Comparison of ENCODE assay signal across 9 mouse cellular contexts in the genomic region with DNA sequence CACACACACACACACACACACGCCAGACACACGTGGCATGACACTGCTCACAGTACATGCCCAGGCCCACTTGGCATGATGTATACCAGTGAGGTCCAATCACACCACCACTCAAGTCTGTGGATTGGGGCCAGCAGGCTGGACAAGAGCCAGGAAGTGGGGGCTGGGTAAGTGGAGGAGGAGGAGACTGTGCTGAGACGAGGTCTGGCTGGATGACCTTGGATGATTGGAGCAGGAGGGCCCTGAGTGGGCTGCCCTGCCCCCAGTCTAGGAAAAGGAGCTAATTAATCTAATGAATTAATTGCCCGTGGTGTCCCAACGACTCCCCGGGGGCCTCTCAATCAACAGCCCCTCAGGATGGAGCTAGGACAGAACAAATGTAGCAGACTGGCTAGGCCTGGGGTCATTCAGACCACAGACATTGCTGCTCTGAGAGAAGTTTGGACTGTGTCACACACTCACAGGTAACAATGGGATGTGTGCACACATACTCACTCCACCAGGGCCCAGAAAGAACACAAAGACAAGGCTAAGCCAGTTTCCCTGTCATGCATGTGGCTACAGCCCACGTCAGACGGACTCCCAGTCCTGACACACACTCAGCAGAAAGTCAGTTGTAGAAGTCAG. TPM values are rescaled to one million over a fixed set of nuclear protein-coding genes. Genes with fewer than 3 reads are reported as not detected.
DNase-seq lines count a peak whose midpoint lies in the region; ATAC-seq lines count a peak whose summit lies in the region.
"Had no signal": no experiment of that assay in that cellular context is flagged by ENCODE, and none has a peak within 500 bp of the region (broad histone marks: within the 10 kb centered on the region; RNA-seq: fewer than 3 reads in every experiment).

No protein-coding gene starts in this region.

- ATAC-seq in lung, embryonic 16.5 days (ENCODE audit: low read depth) = peak; percentile 68
- ATAC-seq in neural tube, embryonic 14.5 days (ENCODE audit: low read depth) = peak; percentile 81

- peaks cover 3% of the 10 kb centered on the region for H3K27me3 ChIP-seq in lung, embryonic 16.5 days (ENCODE audit: control insufficient read depth, insufficient read depth, low read depth, low read length)
- peaks cover 17% of the 10 kb centered on the region for H3K27me3 ChIP-seq in neural tube, embryonic 14.5 days (ENCODE audit: control insufficient read depth, insufficient read depth, low read length)

- H3K9ac ChIP-seq in lung, embryonic 16.5 days (ENCODE audit: low read length) = no peak overlapping the region
- no peak overlapping the region for H3K9ac ChIP-seq in neural tube, embryonic 14.5 days (replicated peaks; ENCODE audit: low read depth, low read length)

- H3K4me1 ChIP-seq in lung, embryonic 16.5 days (replicated peaks; ENCODE audit: control insufficient read depth, insufficient read depth, low read length) = 0 out of 2 replicates have a peak, but pooled peaks cover 4% of the 10 kb centered on the region
- H3K4me1 ChIP-seq in neural tube, embryonic 14.5 days (ENCODE audit: control insufficient read depth, insufficient read depth, low read length) = peaks cover 6% of the 10 kb centered on the region; the same call in 1 of the 2 replicates

- H3K36me3 ChIP-seq in lung, embryonic 16.5 days (ENCODE audit: control insufficient read depth, insufficient read depth, low read length) = no peaks in the 10 kb centered on the region
- no peaks in the 10 kb centered on the region for H3K36me3 ChIP-seq in neural tube, embryonic 14.5 days (ENCODE audit: control insufficient read depth, insufficient read depth, low read length)

- H3K4me3 ChIP-seq in lung, embryonic 16.5 days (ENCODE audit: low read length) = no peak overlapping the region
- H3K4me3 ChIP-seq in neural tube, embryonic 14.5 days (ENCODE audit: low read depth, low read length) = no peak overlapping the region

- H3K4me2 ChIP-seq in lung, embryonic 16.5 days (ENCODE audit: low read depth, low read length) = no peak overlapping the region
- no peak overlapping the region for H3K4me2 ChIP-seq in neural tube, embryonic 14.5 days (ENCODE audit: low read depth, low read length)

- H3K9me3 ChIP-seq in lung, embryonic 16.5 days (ENCODE audit: control insufficient read depth, low read length) = no peaks in the 10 kb centered on the region
- H3K9me3 ChIP-seq in neural tube, embryonic 14.5 days (ENCODE audit: control insufficient read depth, low read length) = no peaks in the 10 kb centered on the region

- peak; percentile 43 for DNase-seq in cerebellum, adult 9-10 months
- DNase-seq in cerebellum, adult 9-11 months = no peak
- DNase-seq in lung, postnatal 14 days = no peak
- peak; percentile 33 for DNase-seq in kidney, adult 9 months
- DNase-seq in spleen, postnatal 4 days (ENCODE audit: low spot score in 2 of 2) = no peak
- no peak for DNase-seq in left cerebral cortex, adult 11 months (ENCODE audit: low spot score)

- WGBS in lung, embryonic 16.5 days = 38% methylated on average over 8 of the region's 8 CpGs
- WGBS in neural tube, embryonic 14.5 days = 30% methylated on average over 8 of the region's 8 CpGs

- H3K27ac ChIP-seq in lung, embryonic 16.5 days (ENCODE audit: low read length) = no peak overlapping the region
- no peak overlapping the region for H3K27ac ChIP-seq in neural tube, embryonic 14.5 days (ENCODE audit: low read depth, low read length)

RNA-seq across cellular contexts. Expression of a gene that starts 7.7 kb away (rescaled TPM):
- 0.15 and 0.38 TPM in 2 replicates for polyA plus RNA-seq in lung, embryonic 16.5 days (2015; fragmentation: Nextera tagmentation; extraction: Ambion mirVana)
- polyA plus RNA-seq in neural tube, embryonic 14.5 days (2014; fragmentation: Nextera tagmentation; extraction: Ambion mirVana) = 9.8 and 14.6 TPM in 2 replicates

RNA-seq across cellular contexts. Expression of a gene that starts 19.3 kb away (rescaled TPM):
- 2.8 and 3.7 TPM in 2 replicates for polyA plus RNA-seq in lung, embryonic 16.5 days (2015; fragmentation: Nextera tagmentation; extraction: Ambion mirVana)
- 13.6 and 15.4 TPM in 2 replicates for polyA plus RNA-seq in neural tube, embryonic 14.5 days (2014; fragmentation: Nextera tagmentation; extraction: Ambion mirVana)

RNA-seq across cellular contexts. Expression of a gene that starts 23.5 kb away (rescaled TPM):
- polyA plus RNA-seq in lung, embryonic 16.5 days (2015; fragmentation: Nextera tagmentation; extraction: Ambion mirVana) = not detected in 2 replicates
- 0.05 TPM in 1 of 2 replicates, not detected in the other for polyA plus RNA-seq in neural tube, embryonic 14.5 days (2014; fragmentation: Nextera tagmentation; extraction: Ambion mirVana)
- polyA plus RNA-seq: liver, adult 2 months had no signal

RNA-seq across cellular contexts. Expression of a gene that starts 38.3 kb away (rescaled TPM):
- 0.49 TPM in 1 of 2 replicates, not detected in the other for polyA plus RNA-seq in lung, embryonic 16.5 days (2015; fragmentation: Nextera tagmentation; extraction: Ambion mirVana)
- polyA plus RNA-seq in neural tube, embryonic 14.5 days (2014; fragmentation: Nextera tagmentation; extraction: Ambion mirVana) = 0.27 and 0.41 TPM in 2 replicates

RNA-seq across cellular contexts. Expression of a gene that starts 38.3 kb away (rescaled TPM):
- polyA plus RNA-seq in lung, embryonic 16.5 days (2015; fragmentation: Nextera tagmentation; extraction: Ambion mirVana) = 348 and 368 TPM in 2 replicates
- polyA plus RNA-seq in neural tube, embryonic 14.5 days (2014; fragmentation: Nextera tagmentation; extraction: Ambion mirVana) = 107 and 129 TPM in 2 replicates

Comparison
In these comparisons a context has a peak if more than half of its experiments do, and no peak if none do; other contexts are left out.
1. DNase-seq: peak in cerebellum, adult 9-10 months (single experiment) and kidney, adult 9 months (single experiment); none in cerebellum, adult 9-11 months (single experiment), lung, postnatal 14 days (single experiment), spleen, postnatal 4 days (0 of 2) and left cerebral cortex, adult 11 months (single experiment).